Mouse (Mus musculus) left cerebral cortex, postnatal 4 days (tissue): ENCODE results near the gene Ifnl2. TPM values are rescaled to one million over a fixed set of nuclear protein-coding genes. Genes with fewer than 3 reads are reported as not detected.
"Not testable (repeated sequence)": the region's sequence is repeated elsewhere in the genome, so short reads cannot be mapped to it uniquely, and the experiment has no call there.

Experiments used
- DNase-seq: peaks from one replicate; pipeline ENCODE4 v3.0.0-alpha.2; 2022
- intact Hi-C: fragments of 180-260 bp; cut with DNase I; formaldehyde crosslinking; loops from one replicate; pipeline ENCODE4 v1.15.1; 2025
- total RNA-seq, 2 experiments: library from RNA; stranded (reverse); gene quantifications; 2 replicates each; pipeline ENCODE4 v1.2.3; 2021

Ifnl2 gene
- total RNA-seq: not detected

DNA sequence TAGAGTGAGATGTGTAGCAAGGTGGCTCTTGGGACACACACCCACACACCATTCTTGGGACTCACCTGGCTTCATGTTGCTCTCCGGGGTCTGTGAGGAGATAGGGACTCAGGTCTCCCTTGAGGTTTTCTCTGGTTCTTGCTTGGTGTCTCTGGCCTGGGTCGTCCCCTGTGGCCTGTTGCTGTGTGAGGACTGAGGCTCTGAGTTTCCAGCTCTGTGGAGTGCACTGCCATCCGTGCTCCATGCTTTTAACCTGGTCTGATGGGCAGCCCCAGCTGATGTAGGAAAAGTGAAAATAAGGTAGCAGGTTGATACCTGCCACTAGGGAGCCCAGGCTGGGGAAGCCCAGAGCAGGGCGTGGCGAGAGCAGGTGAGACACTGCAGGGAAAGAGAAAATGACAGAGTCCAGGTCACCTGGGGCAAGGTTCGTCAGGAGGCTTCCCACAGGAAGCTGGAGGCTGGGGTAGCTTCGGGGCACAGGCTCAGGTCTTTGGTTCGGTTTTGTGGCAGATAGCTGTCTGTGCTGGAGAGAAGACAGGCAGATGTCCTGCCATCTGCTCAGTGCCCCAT lies at the start of gene Ifnl2:
TSS of gene Ifnl2 (minus strand) at position 51 of the 570 bp plus-strand sequence.
- DNase-seq, intact Hi-C loops: not testable (repeated sequence)

DNA sequence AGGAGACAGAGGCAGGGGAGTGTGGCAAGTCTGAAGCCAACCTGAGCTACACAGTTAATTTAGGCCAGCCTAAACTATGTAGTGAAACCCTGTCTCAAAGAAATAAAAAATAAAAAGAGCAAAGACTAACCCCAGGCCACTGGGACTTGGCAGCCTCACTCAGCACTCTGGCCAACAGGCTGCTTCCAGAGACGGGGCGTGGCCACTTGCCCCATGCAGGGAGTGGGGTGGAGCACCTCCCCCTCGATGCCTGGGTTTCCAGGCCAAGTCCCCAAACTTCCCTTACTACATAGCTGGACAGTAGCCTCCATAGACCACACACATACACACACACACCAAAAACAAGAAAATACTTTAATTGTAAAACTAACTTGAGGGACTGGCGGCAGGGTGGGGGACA lies 48.2 kb upstream of the Ifnl2 start:
- DNase-seq: peak; percentile 57
- intact Hi-C loops: no loop called here

DNA sequence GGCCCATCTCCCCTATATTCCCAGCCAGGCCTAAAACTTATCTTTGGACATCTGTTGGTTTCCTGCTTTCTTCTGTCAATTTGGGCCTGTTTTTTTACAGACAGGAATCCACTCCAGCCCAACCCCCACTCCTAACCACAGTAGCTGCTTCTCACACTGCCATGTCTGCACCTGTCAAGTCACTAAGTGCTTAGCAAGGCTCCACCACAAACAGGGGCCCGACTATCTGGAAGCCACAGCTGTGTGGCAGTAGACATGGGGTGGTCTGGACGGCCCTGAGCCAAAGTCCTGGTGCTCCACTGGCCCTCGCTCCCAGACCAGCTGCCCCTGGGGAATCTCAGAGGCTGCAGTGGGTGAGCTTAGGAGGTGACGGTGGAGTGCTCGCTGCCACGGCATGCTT lies 47.5 kb upstream of the Ifnl2 start:
- intact Hi-C loops: no loop called here
- DNase-seq: peak; percentile 46

DNA sequence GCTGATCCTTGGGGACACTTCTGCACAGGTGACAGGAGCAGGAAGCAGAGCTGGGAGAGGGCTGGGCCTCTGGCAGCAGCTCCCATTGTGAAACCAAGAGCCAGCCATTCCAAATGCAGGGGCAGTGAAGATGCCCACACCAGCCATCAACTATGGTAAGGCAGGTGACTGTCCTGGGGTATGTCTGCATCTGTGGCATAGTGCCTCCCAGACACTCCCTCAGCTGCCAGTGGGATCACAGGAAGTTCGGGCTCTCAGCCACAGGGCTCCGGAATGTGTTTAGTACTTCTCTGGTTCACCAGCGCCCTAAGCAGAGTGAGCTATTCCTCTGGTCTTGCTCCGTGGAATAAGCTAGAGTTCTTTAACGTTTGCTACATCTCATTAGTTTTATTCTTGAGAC lies 46.8 kb upstream of the Ifnl2 start:
- intact Hi-C loops: no loop called here
- no peak for DNase-seq

DNA sequence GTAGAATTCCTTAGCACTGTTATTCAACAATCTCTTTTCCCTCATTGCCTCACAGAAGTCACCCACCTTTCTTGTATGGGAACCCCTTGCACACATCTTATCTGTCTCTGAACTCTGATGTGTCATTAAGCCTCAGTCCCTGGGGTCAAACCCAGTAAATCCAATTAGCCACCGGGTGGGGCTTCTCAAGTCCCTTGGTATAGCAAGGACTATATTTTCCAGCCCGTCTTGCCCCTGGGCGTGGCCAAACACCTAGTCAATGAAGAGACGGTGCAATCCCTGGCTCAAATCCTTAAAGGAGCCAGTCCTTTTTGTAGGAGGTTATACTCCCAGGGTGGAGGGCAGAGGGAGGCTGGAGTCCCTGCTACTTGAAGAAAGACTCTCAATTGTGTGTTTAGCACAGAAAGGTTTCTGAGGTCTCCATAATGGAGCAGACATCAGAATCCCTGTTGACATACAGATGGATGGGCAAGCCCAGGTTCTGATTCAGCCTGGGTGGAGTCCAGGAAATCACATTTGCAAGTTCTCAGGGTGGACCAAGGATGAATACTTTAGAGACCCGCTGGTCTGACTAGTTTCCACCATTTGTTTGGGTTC lies 45.8 kb upstream of the Ifnl2 start:
- no peak for DNase-seq
- intact Hi-C loops: no loop called here

DNA sequence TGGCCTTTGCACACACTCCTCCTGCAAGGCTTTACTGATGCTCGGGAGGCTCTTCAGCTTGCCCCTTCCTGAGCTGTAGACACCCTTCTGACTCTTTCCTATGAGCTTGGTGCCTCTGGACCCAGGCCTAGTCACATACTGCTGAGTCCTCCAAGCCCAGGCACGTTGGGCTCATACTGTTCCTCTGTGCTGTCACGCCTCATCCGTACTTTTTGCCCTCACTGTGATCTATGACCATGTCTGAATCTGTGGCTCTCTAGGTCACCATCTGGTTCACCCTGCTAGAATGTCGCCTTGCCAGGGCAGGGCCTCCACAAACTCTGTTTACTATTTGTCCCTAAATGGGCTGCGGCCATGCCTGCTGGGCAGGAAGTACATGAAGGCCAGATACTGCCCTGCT lies 42.8 kb upstream of the Ifnl2 start:
- intact Hi-C loops: no loop called here
- DNase-seq: no peak

DNA sequence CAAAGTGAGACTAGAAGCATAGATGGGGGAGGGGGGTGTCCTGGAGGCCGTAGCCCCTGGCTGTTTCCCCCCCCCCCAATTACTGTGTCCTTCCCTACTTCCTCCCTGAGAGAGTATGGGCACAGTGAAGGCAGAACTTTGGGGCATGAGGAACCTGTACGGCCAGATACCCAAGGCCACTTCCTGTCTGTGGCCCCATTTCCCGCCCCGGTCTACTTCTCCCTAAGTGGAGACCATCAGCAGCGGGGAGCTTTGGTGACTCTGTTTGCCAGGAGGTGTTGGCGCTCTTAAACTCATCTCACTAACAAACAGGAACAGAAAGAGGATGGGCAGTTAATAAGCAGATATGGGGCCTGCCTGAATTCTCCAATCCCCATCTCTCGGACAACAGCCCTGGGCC lies 37.4 kb upstream of the Ifnl2 start:
- intact Hi-C loops: loop anchor here (10.0 kb wide), 1 partner anchor 57 kb away; no protein-coding TSS in a partner anchor
- no peak for DNase-seq

DNA sequence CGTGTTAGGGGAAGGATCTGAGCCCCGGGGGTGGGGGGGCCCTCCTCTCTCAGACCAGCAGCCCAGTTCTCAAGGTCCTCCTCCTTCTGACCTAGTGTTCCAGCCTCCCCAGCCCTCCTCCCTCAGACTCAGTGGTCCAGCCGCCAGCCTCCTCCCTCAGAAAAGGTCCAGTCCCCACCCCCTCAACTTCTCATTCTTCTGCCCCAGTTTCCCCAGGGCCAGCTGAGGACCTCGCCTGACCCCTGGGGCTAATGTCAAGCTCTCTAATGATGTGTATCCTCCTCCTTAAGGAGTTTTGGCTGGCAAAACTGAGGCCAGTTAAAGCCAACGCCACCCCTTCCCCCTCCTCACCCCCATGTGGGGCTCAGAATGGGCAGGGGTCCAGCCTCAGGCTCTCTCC lies 36.9 kb upstream of the Ifnl2 start, which contains the start of gene Nccrp1:
TSS of gene Nccrp1 (minus strand) at position 101 of the 400 bp plus-strand sequence.
- no peak for DNase-seq
- intact Hi-C loops: loop anchor here (10.0 kb wide), 1 partner anchor 58 kb away; no protein-coding TSS in a partner anchor

DNA sequence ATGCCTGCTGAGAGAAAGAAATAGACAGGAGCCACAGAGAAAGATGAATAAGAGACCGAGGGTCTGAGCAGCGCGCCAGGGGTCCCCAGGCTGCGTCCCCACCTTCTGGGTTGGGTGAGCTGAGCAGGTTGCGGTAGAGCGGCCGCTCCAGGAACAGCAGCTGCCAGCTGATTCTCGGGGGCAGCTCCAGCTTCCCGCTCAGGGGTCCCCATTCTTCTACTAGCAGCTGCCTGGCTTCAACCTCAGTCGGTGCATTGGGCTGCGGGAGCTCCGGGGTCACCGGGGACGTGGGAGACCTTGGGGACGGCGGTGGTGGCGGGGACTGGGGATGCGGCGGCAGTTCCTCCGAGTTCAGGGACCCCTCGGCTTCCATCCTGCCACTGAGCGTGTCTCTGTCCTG lies 36.4 kb upstream of the Ifnl2 start:
- intact Hi-C loops: loop anchor here (10.0 kb wide), 1 partner anchor 58 kb away; no protein-coding TSS in a partner anchor
- DNase-seq: no peak

DNA sequence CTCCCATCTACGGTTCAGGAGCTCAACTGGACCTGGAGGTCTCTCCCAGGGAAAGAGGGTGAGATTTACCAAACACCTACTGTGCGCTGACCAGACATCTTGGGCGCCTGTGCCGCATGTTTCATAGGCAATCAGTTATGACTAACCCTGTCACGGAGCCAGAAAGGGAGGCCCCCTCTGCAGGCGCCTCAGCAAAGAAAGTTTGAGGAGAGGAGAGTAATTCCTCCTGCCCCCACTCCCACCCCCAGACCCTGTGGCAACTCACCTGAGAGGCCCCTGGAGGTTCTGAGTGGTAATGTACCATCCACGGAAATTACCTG lies 35.6 kb upstream of the Ifnl2 start:
- DNase-seq: no peak
- intact Hi-C loops: loop anchor here (10.0 kb wide), 1 partner anchor 59 kb away; no protein-coding TSS in a partner anchor

DNA sequence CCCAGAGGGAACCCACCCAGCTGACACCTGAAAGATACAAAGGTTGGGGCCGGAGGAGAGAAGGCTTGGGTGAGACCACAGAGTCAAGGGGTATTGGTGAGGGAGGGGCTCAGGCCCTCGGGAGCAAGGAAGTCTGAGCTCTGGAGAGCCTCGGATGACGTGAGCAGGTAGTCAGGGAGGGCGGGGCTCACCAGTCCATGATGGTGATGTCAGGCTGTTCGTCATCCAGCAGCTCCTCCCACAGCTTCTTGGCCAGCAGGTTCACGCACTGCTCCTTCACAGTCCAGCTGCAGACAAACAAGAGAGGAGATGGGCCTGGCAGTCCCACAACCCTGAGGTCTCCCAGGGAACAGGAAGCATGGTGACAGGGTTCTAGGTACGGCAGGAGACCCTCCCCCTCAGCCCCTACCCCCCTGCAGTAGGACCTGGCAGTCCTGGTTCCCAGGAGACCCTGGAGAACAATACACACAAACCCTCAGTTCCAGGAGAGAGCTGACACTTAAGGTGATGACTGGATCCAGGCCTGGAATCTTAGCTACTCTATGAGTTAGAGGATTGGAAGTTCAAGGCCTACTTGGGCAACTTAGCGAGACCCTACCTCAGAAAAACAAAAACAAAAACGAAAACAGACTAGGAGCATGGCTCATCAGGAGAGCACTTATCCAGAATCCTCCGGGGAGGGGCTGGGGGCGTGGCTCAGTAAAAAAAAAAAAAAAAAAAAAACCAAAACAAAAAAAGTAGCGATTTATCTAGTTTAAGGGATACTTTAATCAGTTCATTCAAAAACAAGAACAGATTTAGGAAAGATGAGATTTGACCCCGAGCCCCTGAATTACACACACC lies 35.0 kb upstream of the Ifnl2 start:
- no peak for DNase-seq
- intact Hi-C loops: loop anchor here (10.0 kb wide), 1 partner anchor 60 kb away; no protein-coding TSS in a partner anchor

DNA sequence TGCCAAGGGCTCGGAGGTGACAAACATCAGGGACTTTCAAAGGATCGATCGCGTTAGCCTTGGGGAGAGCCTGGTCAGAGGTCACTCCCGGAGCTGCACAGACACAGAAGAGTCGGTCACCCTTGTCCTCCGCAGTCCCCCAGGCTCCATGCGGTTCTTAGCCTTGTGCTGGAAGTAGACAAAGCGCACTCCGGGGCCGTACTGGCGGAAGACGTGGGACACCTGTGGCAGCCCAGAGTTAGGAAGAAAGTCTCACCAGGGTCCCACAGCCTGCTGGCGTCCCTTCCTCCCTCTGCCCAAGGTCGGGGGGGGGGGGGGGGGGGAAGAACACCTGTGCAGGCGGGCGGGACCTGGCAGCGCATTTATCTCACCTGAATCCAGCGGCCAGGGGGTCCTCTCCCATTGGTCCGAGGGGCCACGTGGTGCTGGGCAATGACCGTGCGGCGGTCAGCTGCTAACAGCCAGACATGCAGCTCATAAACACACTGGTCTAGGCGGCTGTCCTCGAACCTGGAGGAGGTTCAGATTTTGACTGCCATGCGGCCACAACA lies 33.9 kb upstream of the Ifnl2 start:
- intact Hi-C loops: loop anchor here (10.0 kb wide), 1 partner anchor 61 kb away; no protein-coding TSS in a partner anchor
- DNase-seq: no peak

DNA sequence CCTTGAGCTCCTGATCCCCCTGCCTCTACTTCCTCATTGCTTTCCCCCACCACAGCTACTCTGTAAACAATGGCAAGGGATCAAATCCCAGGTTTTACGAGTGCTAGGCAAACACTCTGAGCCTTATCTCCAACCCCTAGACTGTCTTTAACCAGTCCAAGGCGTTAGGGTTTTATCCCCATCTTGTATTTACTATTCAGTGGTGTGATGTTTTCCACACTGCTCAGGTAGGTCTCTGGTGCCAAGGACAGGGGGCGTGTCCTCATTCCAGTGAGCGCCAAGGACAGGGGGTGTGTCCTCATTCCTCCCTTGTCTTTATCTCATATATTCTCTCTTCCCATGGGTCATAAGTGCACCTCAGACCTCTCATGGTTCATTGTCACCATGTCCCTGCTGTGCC lies 30.3 kb upstream of the Ifnl2 start, which contains the start of gene Sycn:
TSS of gene Sycn (plus strand) at position 360 of the 400 bp plus-strand sequence.
- intact Hi-C loops: loop anchor here (10.0 kb wide), 1 partner anchor 64 kb away; no protein-coding TSS in a partner anchor

DNA sequence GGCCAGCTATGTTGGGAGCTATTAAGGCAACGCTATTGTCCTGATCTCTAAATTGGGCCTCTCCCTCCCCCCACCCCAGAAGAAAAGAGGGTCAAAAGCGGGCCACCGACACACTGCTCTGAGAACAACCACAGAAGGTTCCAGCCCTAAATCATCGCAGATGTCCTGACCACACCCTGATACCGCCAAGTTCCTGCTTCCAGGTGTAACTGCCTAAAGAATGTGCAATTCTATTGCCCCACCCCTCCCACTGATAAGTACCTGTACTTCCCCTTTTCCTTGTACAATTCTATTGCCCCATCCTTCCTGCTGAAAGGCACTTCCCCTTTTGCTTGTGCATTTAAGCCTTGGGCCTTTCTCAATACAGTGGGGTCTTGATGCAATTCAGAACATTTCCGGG lies 28.6 kb upstream of the Ifnl2 start:
- DNase-seq, intact Hi-C loops: not testable (repeated sequence)

More for the DNA sequence above, 30.3 kb upstream of the Ifnl2 start, which contains the start of gene Sycn:
- DNase-seq: no peak

DNA sequence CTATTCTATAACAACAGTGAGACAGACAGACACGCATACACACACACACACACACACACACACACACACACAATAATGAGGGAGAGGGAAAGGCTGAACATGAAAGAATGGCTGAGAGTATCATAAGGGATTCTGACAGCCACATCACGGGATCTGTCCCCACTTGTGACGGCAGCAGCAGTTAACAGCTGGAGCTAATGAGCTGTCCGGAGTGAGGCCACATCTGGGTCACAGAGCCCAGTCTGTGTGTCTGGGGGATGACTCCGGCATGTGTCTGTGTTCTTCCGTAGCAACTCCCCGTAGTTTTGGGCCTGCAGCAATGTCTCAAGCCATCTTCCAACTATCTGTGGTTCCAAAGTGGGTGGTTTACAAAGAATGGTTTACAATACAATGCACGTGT lies 21.8 kb upstream of the Ifnl2 start:
- DNase-seq: no peak
- intact Hi-C loops: no loop called here

DNA sequence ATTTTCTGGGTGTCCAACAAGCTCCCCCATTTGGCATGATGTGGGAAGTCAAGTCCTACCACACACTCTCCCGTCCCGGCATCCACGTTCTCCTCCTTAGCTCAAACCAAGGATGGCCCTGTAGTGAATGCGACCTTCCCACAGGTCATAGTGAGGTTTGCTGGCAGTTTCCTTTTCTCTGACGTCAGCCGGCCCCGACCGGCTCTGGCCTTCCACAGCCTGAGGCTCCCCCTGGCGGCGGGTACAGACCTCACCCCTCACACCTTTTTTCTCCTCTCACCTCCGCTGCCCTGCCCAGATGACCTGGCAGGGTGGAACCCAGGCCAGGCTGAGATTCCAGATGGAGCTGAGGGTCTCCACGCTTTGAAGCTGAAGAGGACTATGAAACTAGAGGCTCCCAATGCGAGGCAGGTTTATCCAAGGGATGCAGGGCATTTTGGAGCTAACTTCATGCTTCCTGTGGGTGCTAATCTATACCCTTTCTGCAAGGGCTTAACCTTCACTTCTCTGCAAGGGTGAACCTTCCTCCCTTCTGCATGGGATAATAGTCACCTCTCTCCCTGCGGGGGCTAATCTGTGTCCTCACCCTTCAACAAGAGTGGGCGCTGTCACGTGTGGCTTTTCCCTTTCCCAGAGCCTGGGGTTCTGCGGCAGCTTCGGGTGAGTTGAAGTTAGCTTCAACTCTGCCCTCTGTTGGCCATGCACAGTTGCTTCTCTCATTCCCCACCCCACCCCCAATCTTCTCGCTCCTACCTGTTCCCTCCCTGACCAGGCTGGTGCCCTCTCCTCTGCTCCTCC lies 17.9 kb upstream of the Ifnl2 start:
- DNase-seq: peak; percentile 78
- intact Hi-C loops: no loop called here

DNA sequence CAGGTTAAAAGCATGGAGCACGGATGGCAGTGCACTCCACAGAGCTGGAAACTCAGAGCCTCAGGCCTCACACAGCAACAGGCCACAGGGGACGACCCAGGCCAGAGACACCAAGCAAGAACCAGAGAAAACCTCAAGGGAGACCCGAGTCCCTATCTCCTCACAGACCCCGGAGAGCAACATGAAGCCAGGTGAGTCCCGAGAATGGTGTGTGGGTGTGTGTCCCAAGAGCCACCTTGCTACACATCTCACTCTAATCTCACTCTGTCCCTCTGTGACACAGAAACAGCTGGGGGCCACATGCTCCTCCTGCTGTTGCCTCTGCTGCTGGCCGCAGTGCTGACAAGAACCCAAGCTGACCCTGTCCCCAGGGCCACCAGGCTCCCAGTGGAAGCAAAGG lies 12.3 kb upstream of the Ifnl2 start, which contains the start of gene Ifnl3:
TSS of gene Ifnl3 (plus strand) at position 301 of the 400 bp plus-strand sequence.
- intact Hi-C loops, DNase-seq: not testable (repeated sequence)

DNA sequence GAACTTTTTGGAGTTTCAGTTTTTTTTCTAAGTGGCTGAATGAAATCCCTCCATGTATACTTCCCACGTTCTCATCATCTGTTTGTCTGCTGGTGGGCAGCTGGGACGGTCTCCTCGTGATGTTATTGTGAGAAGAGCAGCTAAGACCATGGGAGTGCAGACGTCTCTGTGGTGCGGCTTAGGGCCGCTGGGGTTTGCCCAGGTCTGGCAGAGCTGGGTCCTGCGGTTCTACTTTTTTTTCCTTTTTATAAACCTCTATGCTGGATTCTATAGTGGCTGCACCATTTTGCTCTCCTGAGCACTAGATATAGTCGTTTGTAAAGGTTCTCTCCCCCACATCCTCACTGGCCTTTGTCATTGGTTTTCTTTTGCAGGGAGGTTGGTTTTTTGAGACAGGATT lies 1.2 kb upstream of the Ifnl2 start:
- no peak for DNase-seq
- intact Hi-C loops: no loop called here

DNA sequence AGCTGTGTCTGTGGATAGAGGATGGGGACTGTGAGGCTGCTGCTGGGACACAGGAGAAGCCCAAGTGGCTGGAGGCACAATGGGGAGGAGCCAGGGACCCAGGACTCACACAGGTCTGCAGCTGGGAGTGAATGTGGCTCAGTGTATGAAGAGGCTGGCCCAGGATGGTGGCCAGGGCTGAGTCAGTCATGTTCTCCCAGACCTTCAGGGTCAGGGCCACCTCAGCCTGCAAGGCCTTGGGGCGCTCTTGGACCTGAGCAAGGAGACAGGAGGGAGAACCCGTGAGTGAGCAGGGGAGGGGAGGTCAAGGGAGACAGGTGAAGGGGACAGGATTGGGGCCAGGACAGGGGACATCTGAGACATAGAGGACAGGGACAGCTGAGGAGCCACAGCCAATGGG lies 1.1 kb downstream of the Ifnl2 start:
- DNase-seq, intact Hi-C loops: not testable (repeated sequence)

DNA sequence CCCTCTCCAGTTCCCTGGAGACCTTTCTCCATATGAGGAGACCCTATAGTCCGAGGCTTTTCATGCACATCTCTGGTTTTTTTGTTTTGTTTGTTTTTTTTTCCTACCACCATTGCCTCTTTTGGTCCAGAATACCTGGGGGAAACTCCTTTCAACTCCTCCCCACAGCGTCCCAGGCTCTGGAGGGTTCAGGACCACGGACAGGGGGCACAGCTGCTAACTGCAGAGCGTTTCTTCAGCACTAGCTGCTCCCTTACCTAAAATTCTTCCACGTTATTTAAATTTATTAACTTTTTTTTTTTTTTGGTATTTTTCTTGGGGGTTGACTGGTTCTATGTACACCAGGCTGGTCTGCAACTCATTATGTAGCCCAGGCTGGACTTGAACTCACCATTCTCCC lies 4.7 kb downstream of the Ifnl2 start:
- DNase-seq: no peak
- intact Hi-C loops: no loop called here
